Mouse (Mus musculus): ENCODE data around the gene Zdhhc4.

DNA sequence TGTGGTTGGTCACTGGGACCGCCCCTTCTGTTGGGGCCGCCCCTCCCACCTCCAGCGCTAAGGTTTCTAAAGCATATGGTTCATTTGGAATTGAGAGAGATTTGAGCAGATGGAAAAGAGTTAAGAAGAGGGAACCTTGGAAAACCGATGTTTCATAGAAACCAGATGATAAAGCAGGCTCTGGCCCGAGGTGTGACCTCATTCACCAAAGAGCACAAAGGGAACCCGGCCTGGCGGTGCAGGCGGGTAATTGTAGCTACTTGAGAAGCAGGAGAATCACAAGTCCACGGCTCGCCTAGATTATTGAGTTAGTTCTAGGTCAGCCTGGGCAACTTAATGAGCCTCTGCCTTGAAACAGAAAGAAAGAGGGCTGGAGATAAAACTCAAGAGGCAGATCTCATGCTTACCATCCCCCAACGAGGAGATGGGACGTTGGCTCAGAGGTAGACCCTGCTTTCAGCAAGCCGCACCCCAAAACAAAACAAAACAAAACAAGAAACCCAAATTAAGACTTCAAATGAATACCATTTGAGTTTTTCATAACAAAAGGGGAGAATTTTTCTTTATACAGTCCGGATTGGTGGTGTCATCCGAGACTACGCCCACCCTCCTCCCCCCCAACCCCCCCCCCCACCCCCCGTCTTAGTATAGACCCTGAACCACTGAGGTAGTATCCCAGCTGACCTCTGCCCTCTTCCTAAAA lies 27.8 kb upstream of the Zdhhc4 start, which contains the start of gene Grid2ip:
- TF ChIP-seq ZNF384 (IDR thresholded peaks at IDR 0.05; ENCODE audit: low read depth, low read length) (no peak), ZC3H11A (IDR thresholded peaks at IDR 0.05; ENCODE audit: borderline replicate concordance, low read depth, low read length) (no peak), HCFC1 (IDR thresholded peaks at IDR 0.05; ENCODE audit: borderline replicate concordance, insufficient read depth, low read length) (no peak), MAFK (IDR thresholded peaks at IDR 0.05; ENCODE audit: insufficient read depth, low read depth, low read length) (no peak)
